Mouse (Mus musculus) neural tube, embryonic 12.5 days (tissue): Measurements from ENCODE around the gene Hoxa2. TPM values are rescaled to one million over a fixed set of nuclear protein-coding genes. Genes with fewer than 3 reads are reported as not detected.
A peak's percentile ranks its signal among the peaks of the same experiment; 100 is the strongest.

Source experiments
- ATAC-seq: fragments of 200-750 bp; cut with Nextera tagmentation; 2 replicates; pipeline ENCODE4 v1.8.0; 2017; ENCODE audit warnings: low read depth, mild to moderate bottlenecking, moderate TSS enrichment, moderate library complexity; ENCODE audit not compliant: low FRiP score
- H3K27ac ChIP-seq: fragments of 300-500 bp; sonication (generic); 2 replicates; pipeline ENCODE4 v1.5.1; 2016
- H3K27me3 ChIP-seq: fragments of 300-500 bp; sonication (generic); replicated peaks from 2 replicates; pipeline ENCODE4 v1.6.1; 2016; ENCODE audit warnings: mild to moderate bottlenecking
- H3K36me3 ChIP-seq: fragments of 300-500 bp; sonication (generic); 2 replicates; pipeline ENCODE4 v1.6.1; 2016; ENCODE audit warnings: mild to moderate bottlenecking
- H3K4me1 ChIP-seq: fragments of 300-500 bp; sonication (generic); 2 replicates; pipeline ENCODE4 v1.6.1; 2016
- H3K4me2 ChIP-seq: fragments of 300-500 bp; sonication (generic); replicated peaks from 2 replicates; pipeline ENCODE4 v1.6.1; 2016; ENCODE audit warnings: mild to moderate bottlenecking
- H3K4me3 ChIP-seq: fragments of 300-500 bp; sonication (generic); 2 replicates; pipeline ENCODE4 v1.5.1; 2016
- H3K9ac ChIP-seq: fragments of 300-500 bp; sonication (generic); 2 replicates; pipeline ENCODE4 v1.6.1; 2016; ENCODE audit warnings: mild to moderate bottlenecking
- H3K9me3 ChIP-seq: fragments of 300-500 bp; sonication (generic); 2 replicates; pipeline ENCODE4 v1.6.1; 2016; ENCODE audit warnings: mild to moderate bottlenecking
- WGBS: fragments of 180-500 bp; shearing (Covaris S2); methylation state at CpG from one replicate; pipeline ENCODE4 v1.1.7; 2016; 5-methylcytosine and 5-hydroxymethylcytosine counted together
- polyA plus RNA-seq: library from polyadenylated mRNA; unstranded; fragments of >200 nt; fragmentation: Nextera tagmentation; extraction: Ambion mirVana; gene quantifications from 2 replicates; pipeline ENCODE4 v1.2.1, GENCODE M21; 2016

Hoxa2 gene
- polyA plus RNA-seq, 1 experiment from 2014 or later: 25.6 TPM

DNA sequence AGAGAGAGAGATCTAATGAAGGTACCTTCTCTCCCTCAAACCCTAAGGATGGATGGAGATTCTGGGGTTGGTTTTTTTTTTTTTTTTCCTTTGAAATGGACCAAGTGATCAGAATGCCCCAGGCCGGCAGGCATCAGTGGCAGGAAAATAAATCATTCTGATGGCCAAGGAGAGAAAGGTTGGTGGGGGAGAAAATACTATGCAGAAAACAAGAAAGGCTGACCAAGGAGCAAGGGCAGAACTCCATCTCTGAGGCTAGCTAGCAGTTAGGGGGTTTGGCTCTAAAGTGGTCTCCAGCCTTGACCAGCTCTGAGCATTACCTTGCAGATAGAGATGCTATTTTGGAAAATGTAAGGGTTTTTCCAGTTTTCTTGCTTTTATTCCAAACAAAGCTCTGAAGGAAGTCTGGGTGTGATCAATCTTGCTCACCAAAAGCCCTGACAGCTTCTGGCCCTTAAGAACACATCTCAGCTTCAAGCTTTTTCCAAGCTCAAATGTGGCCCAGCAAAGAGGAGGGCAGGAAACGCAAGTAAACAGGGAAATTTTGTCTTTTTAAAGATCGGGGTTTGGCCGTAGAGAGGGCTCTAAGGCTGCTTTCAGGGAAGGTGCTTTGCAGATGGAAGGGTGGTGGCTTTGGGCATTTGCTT is 1.9 kb upstream of the Hoxa2 start:
- peak overlapping the region; percentile 74 for H3K4me3 ChIP-seq
- H3K4me1 ChIP-seq: peaks cover 70% of the 10 kb centered on the region
- H3K4me2 ChIP-seq: peak overlapping the region; percentile 99
- H3K9me3 ChIP-seq: no peaks in the 10 kb centered on the region
- H3K27me3 ChIP-seq: no peaks in the 10 kb centered on the region
- peak overlapping the region; percentile 100 for H3K27ac ChIP-seq
- ATAC-seq: no peak
- peak overlapping the region; percentile 99 for H3K9ac ChIP-seq
- peaks cover 17% of the 10 kb centered on the region for H3K36me3 ChIP-seq
- WGBS: 3% methylated on average over 4 of the region's 4 CpGs

DNA sequence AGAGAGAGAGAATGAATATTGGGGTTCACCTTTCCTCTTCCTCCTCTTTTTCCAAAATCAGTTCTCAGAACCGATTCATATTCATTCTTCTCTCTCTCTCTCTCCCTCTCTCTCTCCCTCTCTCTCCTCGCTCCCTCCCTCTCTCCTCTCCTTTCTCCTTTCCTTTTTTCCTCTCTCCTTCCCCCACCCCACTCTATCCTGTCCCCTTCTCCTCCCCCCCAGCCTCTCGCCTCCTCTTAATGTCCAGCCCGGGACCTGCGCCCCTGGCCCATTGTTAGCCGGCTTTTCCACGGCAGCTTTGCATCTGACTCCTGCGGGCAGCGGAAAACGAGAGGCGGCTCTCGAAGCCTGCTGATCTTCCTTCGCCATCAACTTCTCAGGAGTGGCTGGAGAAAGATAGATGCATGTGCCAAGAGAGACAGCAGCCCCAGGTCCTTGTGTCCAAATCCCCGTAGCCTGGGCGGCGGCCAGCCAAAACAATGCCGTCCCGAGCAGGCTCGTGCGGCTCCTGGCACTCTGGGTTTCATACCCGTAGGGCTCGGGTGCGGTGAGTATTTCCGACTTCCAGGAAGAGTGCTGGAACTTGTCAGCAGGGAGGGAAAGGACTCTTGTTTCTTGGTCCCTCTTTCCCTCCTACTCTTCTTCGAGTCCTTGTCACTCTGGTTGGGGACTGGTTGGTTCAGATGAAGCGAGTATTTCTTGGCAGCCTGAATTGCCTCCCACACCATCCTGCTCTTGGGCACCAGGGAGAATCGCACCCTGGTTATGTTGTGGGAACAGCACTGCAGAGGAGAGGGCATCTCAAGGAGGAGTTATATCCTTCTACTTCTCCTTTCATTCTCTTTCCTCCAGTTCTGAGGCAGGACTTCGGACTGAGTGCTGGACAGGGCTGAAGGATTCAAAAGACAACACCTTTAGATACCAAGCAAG is 1.1 kb upstream of the Hoxa2 start:
- Histone ChIP-seq H3K4me1 (peaks cover 63% of the 10 kb centered on the region), H3K27me3 (no peaks in the 10 kb centered on the region), H3K4me2 (peak overlapping the region; percentile 99)

DNA sequence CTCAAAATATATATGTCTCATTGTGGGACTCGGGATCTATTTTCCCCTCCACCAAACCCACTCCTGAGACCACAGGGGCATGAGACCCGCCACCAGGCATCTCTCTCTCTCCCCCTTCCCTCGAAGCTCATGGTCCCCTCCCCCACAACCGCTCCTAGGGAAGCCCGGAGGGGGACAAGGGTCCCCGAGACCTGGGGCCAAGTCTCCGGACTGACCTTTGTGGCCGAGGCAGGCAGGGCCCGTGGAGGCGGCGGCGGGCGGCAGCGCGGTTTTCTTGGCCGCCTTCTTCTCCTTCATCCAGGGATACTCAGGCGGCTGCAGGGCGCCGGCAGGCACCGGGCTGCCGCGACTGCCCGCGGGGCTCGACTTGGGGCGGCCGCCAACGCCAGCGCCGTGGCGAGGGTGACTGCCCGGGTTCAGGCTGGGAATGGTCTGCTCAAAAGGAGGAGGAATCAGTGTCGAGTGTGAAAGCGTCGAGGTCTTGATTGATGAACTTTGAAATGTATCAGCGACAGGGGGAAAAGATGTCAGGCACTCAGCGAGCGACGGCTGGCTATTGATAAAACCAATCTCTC is 493 bp downstream of the Hoxa2 start:
- H3K27me3 ChIP-seq: no peaks in the 10 kb centered on the region
- peak overlapping the region; percentile 99 for H3K4me2 ChIP-seq
- H3K9ac ChIP-seq: peak overlapping the region; percentile 99
- H3K27ac ChIP-seq: peak overlapping the region; percentile 100
- peaks cover 64% of the 10 kb centered on the region for H3K4me1 ChIP-seq
- WGBS: under 1% methylated on average over 39 of the region's 39 CpGs
- ATAC-seq: peak; percentile 10; the same call in 1 of the 2 replicates
- peak overlapping the region; percentile 74 for H3K4me3 ChIP-seq
- H3K36me3 ChIP-seq: peaks cover 6% of the 10 kb centered on the region; the same call in 1 of the 2 replicates
- H3K9me3 ChIP-seq: no peaks in the 10 kb centered on the region

More for the DNA sequence above, 1.1 kb upstream of the Hoxa2 start:
- peak overlapping the region; percentile 74 for H3K4me3 ChIP-seq
- WGBS: under 1% methylated on average over 28 of the region's 28 CpGs
- ATAC-seq: no peak
- H3K36me3 ChIP-seq: peaks cover 17% of the 10 kb centered on the region
- no peaks in the 10 kb centered on the region for H3K9me3 ChIP-seq
- peak overlapping the region; percentile 99 for H3K9ac ChIP-seq
- peak overlapping the region; percentile 100 for H3K27ac ChIP-seq

DNA sequence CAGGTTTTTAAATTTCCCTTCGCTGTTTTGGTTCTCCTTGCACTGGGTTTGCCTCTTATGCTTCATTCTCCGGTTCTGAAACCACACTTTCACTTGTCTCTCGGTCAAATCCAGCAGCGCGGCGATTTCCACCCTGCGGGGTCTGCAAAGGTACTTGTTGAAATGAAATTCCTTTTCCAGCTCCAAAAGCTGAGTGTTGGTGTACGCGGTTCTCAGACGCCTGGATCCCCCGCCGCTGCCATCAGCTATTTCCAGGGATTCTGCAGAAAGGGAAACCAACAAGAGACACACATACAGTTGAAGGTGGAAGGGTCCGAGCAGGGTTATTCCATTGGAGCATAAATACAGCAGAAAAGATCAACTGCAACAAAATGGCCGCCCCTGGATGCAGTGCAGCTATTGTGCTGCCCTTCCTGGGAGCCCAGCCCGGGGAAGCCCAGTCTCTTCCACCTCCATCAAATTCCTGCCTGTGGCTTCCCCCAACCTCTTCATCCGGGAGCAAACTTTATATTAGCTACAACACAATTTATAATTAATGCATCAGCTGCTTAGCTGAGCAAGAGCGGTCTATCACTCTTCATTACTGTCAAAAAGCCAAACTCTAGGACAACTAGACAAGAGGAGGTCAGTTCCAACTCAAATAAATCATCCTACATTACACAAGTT is 1.1 kb downstream of the Hoxa2 start:
- Histone ChIP-seq H3K4me3 (peak overlapping the region; percentile 74), H3K4me2 (peak overlapping the region; percentile 99), H3K36me3 (peaks cover 3% of the 10 kb centered on the region; the same call in 1 of the 2 replicates), H3K4me1 (peaks cover 62% of the 10 kb centered on the region), H3K9me3 (no peaks in the 10 kb centered on the region), H3K27me3 (no peaks in the 10 kb centered on the region), H3K9ac (peak overlapping the region; percentile 99), H3K27ac (peak overlapping the region; percentile 100)
- ATAC-seq: no peak
- 1% methylated on average over 17 of the region's 17 CpGs for WGBS

DNA sequence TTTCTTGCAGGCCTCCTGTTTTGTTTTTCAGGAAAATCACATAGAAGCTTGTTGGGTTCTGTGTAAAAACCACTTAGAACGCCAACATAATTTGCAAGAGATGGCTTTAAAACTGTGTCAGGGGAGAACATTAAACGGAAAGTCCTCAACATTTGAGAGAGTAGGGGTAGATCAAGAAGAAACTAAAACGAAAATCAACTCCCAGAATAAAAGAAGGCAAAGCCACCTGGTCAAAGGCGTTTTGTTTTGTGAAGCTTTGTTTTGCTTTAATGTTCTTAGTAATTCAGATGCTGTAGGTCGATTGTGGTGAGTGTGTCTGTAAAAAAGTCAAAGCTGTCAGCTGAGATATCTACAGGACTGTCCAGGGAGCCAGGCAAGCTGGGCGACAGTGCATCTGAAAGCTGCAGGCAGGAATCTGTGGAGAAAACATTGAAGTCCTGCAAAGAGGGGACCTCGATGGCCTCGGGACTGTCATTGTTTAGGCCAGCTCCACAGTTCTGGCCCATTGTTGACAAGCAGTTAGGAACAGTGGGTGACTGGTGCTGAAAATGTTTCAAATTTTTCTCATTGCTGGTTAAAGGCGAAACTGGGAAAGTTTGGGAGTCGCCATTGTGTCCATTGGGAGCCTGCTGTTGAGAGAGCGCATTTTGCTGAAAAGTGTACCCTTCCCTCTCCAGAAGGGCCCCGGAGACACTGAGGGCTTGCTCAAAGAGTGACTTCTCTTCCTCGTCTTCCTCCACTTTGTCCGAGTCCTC is 1.8 kb downstream of the Hoxa2 start:
- no peaks in the 10 kb centered on the region for H3K27me3 ChIP-seq
- peak overlapping the region; percentile 100 for H3K27ac ChIP-seq
- no peaks in the 10 kb centered on the region for H3K9me3 ChIP-seq
- peaks cover 3% of the 10 kb centered on the region; the same call in 1 of the 2 replicates for H3K36me3 ChIP-seq
- H3K4me1 ChIP-seq: peaks cover 57% of the 10 kb centered on the region
- peak overlapping the region; percentile 74 for H3K4me3 ChIP-seq
- H3K9ac ChIP-seq: peak overlapping the region; percentile 99
- WGBS: 2% methylated on average over 14 of the region's 14 CpGs
- peak overlapping the region; percentile 99 for H3K4me2 ChIP-seq
- ATAC-seq: no peak

DNA sequence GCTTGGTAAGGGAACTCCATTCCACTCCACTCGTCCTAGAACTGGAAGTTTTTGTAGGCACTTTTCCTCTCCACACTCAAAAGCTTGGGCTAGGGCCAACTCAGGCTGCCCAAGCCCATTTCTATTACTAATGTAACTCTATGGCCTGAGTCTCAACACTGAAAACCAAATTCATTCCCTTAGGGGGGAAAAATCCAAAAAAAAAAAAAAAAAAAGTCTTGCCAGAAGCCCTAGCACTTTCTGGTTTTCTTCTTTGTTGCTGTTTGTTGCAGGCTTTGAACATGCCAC is 2.6 kb downstream of the Hoxa2 start:
- H3K27ac ChIP-seq: peak overlapping the region; percentile 66
- H3K4me2 ChIP-seq: peak overlapping the region; percentile 99
- peaks cover 3% of the 10 kb centered on the region; the same call in 1 of the 2 replicates for H3K36me3 ChIP-seq
- peak overlapping the region; percentile 99 for H3K9ac ChIP-seq
- H3K9me3 ChIP-seq: no peaks in the 10 kb centered on the region
- ATAC-seq: no peak
- H3K4me3 ChIP-seq: peak overlapping the region; percentile 25
- WGBS: 5% methylated on average over 1 of the region's 1 CpGs
- H3K4me1 ChIP-seq: peaks cover 58% of the 10 kb centered on the region
- H3K27me3 ChIP-seq: no peaks in the 10 kb centered on the region

DNA sequence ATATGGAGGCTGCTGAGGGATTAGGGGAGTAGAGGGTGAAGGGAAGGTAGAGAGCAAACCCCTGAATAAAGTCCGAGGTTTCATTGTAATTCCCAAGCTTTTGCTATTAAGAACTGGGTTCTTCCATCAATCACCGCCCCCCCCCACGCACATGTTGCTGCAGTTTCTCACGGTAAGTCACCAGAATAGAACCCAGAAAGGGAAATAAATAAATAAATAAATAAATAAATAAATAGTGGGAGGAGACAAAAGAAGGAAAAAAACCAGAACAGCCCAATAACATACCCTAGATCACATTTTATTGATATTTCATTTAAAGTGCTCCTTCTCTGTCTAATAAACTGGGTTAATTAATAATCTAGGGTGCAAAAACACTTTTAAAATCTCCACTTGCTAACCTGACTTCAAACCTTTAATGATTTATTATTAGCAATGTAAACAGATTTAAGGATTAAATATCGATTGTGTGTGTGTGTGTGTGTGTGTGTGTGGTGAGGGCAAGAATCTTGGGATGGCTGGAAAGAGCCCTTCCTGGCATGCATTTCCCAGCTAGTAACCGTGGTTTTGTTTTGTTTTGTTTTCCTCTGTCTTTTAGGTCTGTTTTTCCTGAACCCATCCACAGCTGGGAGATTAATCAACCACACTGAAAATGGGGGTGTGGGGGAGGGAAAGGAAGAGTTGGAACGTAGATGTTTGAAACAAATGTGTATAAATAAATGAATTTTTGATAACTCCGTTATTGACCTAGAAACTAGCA is 3.1 kb downstream of the Hoxa2 start:
- Histone ChIP-seq H3K9ac (peak overlapping the region; percentile 99), H3K4me3 (peak overlapping the region; percentile 75), H3K27ac (peak overlapping the region; percentile 98), H3K4me2 (peak overlapping the region; percentile 99), H3K36me3 (peaks cover 3% of the 10 kb centered on the region; the same call in 1 of the 2 replicates), H3K4me1 (peaks cover 57% of the 10 kb centered on the region), H3K9me3 (no peaks in the 10 kb centered on the region), H3K27me3 (no peaks in the 10 kb centered on the region)
- WGBS: 2% methylated on average over 8 of the region's 8 CpGs
- ATAC-seq: no peak

DNA sequence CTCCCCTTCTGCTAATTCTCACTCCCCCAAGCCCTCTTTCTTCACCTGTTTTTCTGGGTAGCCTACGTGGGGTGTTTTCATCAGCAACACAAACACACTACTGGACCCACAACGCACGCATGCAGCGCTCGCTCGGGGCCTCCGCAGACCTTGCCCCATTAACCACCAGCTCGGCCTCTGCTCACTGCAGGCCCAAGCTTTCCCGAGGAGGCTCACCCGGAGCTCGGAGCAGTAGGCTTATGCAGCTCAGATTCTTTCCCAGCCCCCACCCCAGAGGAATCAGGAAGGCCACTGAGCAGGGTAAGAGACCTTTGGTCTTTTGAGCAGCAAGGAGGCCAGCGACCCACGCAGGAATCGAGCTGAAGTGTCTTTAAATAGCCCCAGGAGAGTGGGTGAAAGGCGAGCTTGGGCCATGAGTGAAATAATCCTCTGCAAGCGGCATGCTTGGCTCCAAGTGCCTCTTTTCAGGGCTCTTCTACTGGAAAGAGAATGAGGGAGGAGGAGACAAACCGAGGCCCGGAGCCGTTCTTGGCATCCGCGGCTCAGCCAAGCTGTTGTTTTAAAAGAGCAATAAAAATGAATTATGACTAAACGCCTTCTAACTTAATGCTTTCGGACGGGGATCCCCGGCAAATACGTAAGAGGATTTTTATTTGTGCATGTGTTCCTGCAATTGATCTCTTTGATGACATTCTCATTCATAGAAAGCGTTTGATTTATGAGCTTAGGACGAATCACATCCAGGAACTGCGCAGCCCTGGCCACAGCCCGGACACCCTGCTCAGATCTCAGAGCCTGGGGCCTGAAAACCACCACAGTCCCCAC is 3.9 kb downstream of the Hoxa2 start:
- Histone ChIP-seq H3K4me3 (peak overlapping the region; percentile 75), H3K9me3 (no peaks in the 10 kb centered on the region), H3K9ac (peak overlapping the region; percentile 89), H3K27me3 (no peaks in the 10 kb centered on the region), H3K4me1 (peaks cover 58% of the 10 kb centered on the region), H3K4me2 (peak overlapping the region; percentile 99), H3K36me3 (peaks cover 3% of the 10 kb centered on the region; the same call in 1 of the 2 replicates), H3K27ac (peak overlapping the region; percentile 98)
- 1% methylated on average over 30 of the region's 30 CpGs for WGBS
- ATAC-seq: peak; percentile 48

DNA sequence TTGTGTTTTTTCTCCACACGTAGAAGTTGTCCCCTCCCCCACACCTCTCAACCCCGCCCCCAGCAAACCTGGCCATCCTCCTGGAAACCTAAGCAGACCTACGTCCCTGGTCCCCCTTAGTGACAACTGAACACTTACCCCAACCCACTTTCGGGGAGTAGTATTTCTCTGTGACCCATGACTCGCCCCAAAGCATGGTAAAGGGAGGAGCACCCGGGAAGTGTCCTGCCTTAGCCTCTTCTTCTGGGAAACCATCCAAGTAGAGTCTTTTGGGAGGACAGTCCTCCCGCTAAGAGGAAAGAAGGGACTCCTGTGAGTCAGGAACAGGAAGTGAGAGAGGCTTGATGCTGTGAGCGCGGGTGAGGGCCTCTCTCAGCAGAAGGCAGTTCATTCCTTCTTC is 4.7 kb downstream of the Hoxa2 start:
- Histone ChIP-seq H3K27ac (peak overlapping the region; percentile 98), H3K4me1 (peaks cover 57% of the 10 kb centered on the region), H3K36me3 (peaks cover 3% of the 10 kb centered on the region; the same call in 1 of the 2 replicates), H3K9me3 (no peaks in the 10 kb centered on the region), H3K9ac (peak overlapping the region; percentile 89), H3K27me3 (no peaks in the 10 kb centered on the region), H3K4me2 (peak overlapping the region; percentile 99), H3K4me3 (peak overlapping the region; percentile 75)
- 1% methylated on average over 9 of the region's 9 CpGs for whole genome bisulfite sequencing
- no peak for ATAC-seq

DNA sequence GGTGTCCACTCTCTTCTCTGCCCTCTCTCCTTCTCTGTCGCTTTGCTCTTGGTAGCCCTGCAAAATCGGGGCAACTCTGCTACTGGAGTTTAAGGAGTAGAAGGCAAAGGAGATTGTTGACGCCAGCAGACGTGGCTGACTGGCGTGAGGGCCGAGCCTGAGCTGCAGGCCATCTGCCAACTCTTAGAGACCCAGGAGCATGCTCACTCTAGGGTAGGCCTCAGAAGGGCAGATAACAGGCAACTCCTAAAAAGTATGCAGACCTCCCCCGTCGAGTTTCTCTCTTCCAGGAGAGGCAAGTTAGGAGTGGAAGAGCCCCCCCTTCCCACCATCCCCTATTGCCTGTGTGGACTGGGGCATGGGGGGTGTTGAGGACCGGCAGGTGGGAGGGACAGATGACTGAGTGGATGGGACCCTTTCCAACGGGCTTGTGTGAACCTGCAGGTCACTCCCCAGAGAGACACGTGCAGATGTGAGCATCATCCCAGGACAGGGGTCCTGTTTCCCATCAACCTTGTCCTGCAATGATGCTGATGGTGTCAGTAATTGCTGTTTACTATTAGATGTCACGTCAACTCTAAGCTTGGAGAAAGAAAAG is 5.4 kb downstream of the Hoxa2 start:
- 1% methylated on average over 12 of the region's 12 CpGs for WGBS
- H3K27ac ChIP-seq: peak overlapping the region; percentile 98
- H3K4me2 ChIP-seq: peak overlapping the region; percentile 99
- H3K9ac ChIP-seq: peak overlapping the region; percentile 89
- peaks cover 55% of the 10 kb centered on the region for H3K4me1 ChIP-seq
- peak overlapping the region; percentile 75 for H3K4me3 ChIP-seq
- no peaks in the 10 kb centered on the region for H3K9me3 ChIP-seq
- peaks cover 3% of the 10 kb centered on the region; the same call in 1 of the 2 replicates for H3K36me3 ChIP-seq
- ATAC-seq: no peak
- no peaks in the 10 kb centered on the region for H3K27me3 ChIP-seq
